Mouse (Mus musculus): ENCODE measurements around the gene Rgs3.

DNA sequence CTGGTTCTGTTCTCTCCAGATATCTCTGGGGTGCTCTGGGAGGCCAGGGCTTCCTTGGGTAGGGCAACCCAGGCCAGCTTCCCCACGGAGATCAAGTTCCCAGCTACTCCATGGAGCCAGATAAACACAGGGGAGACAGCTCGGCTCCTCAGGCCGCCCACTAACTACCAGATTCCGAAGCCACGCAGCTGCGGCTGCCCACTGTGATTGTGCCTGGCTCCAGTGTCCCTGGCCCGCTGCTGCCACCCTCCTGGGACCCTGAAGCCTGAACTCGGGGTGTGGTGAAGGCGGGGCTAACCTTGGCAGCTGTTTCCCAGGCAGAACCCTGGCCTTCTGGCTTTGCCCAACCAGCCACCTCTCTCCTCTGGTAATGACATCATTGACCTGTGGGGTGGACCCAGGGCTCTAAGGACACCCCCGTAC lies 184.9 kb downstream of the Rgs3 start:
- TF ChIP-seq CTCF (IDR thresholded peaks at IDR 0.05; ENCODE audit: low read depth, low read length): no peak
- no peak for TF ChIP-seq POLR2A (IDR thresholded peaks at IDR 0.05; ENCODE audit: extremely low read depth, insufficient read depth, low read length)
